Mouse (Mus musculus) urinary bladder, postnatal 14 days (tissue): ENCODE measurements around the gene Net1.
A peak's percentile ranks its signal among the peaks of the same experiment; 100 is the strongest.
"Not testable (repeated sequence)": the region's sequence is repeated elsewhere in the genome, so short reads cannot be mapped to it uniquely, and the experiment has no call there.

Source experiments
- DNase-seq: peaks from one replicate; pipeline ENCODE4 v3.0.0; 2021; ENCODE audit warnings: low spot score

Gene Net1

DNA sequence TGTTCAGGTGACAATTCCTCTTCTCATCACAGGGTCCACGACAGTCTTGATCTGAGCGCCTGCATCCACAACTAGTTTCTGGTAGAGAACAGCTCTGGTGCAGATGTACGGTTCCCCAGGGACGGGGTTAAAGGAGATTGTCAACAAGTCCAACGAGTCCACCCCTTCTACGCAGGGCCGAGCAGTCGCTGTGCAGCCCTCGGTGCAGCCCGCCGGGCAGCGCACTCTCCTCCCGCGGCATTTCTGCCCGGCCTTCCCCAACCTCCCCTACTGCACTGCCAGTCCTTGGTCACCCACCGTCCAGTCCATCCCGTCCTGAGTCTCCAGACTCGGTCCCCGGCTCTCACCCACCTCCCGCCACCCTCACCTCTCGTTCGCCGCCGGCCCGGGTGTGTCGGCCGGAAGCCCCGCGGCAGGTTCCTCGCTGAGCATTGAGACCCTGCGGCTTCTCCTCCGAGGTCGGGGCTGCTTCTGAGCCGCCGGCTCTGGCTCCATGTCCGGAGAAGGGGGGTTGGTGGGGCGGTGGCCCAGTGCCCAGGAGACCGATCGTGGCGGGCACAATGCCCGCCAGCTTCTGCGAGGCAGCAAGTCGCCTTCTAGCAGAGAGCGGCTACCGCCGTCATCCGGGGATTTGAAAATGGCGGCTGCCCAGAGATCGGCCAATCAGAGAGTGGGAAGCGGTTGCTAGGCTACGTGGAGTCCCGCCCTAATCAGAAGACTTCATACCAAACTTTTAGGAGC is at the start of gene Net1, which contains the start of gene Tubal3:
Gene Net1 (minus strand): TSS at position 650 of the 741 bp plus-strand sequence.
Gene Tubal3 (plus strand): TSS at position 704 of the 741 bp plus-strand sequence.
- DNase-seq = peak; percentile 87

DNA sequence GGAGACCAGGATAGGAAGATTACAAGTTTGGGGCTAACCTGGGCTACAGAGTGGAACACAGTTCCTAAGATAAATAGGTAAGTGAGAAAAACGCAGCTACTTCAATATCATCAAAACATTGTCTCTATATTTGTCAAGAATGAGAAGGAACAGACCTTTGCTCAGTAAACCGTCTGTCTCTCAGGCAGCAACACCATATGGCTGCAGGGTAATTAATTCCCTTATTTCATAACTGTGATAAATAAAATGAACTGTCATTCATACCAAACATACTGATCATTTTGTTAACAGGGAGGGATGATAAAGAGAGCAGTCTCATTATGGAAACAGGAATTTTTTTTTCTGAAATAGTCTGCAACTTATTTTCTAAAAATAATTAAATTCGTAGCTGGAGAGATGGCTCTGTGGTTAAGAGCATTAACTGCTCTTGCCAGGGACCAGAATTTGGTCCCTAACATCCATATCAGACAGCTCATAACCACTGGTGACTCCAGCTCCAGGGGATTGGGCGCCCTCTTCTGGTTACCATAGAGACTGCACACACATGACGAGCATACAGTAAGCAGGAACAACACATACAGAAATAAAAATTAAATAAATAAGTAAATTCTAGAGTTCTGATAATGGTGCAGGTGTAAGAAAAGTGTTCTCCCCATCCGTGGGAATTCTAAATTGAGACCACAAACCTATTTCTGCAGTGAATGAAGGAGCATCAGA is 33.3 kb upstream of the Net1 start:
- no peak for DNase-seq

DNA sequence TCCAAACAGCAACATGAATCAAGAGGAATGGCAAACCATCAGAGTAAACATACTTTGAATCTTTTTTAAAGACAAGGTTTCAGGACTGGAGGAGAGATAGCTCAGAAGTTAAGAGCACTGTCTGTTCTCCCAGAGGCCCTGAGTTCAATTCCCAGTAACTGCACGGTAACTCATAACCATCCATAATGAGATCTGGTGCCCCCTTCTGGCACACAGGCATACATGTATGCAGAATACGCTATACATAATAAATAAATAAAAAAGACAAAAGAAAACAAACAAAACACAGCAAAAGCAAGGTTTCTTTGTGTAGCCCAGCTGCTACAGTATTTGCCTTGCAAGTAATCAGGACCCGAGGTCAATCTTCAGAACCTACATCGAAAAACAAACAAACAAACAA is 31.5 kb upstream of the Net1 start:
- no peak for DNase-seq

DNA sequence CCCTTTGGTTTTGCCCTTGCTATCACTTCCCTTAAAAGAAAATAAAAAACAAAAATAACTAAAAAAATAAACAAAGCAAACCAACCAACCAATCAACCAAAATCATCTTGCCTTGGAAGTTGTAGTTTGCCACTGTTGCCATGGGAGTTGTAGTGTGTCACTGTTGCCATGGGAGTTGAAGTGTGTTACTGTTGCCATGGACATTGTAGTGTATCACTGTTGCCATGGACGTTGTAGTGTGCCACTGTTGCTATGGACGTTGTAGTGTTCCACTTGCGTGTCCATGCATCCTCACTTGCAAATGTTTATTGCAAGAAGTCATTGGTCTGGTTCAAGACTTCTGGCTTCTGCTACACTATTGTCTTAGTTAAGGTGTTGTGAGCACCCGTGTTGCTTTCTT is 29.2 kb upstream of the Net1 start:
- no peak for DNase-seq

DNA sequence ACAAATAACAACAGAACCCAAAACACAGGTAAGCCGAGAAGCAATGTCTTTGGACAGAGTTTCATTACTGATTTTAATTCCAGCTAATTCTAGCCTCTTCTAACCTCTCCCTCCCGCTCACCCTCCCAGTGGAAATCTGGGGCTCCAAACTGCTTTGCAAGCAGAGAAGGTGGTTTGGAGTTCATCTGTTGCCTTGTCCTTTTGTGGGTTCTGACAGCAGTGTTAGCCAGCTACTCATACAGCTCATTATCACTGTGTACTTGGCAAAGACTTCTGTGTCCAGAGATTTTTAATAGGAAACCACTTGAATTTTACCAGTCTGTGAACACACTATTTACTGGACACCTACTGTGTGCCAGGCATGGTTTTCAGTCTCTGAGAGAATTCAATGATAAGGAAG is 27.2 kb upstream of the Net1 start, which contains the start of gene Ucn3:
Gene Ucn3 (minus strand): TSS at position 101 of the 400 bp plus-strand sequence.
- no peak for DNase-seq

DNA sequence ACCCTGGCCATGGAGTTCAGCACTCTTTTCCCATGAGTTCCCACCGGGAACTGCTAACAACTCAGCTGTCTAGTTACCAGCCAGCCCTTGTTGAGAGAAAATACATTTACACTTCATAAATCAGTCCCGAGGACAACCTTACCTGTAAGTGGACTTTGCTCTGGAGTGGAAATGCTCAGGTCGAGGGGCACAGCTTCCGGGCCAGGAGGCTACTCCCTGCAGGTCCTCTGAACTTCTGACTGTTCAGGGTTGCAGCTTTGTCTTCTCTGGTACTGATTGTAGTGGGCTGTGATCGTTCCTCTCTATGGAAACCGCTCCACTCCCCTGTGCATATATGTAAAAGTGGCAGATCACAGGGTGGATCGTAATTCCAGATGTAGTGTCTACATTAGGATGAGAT is 26.7 kb upstream of the Net1 start:
- DNase-seq = no peak

DNA sequence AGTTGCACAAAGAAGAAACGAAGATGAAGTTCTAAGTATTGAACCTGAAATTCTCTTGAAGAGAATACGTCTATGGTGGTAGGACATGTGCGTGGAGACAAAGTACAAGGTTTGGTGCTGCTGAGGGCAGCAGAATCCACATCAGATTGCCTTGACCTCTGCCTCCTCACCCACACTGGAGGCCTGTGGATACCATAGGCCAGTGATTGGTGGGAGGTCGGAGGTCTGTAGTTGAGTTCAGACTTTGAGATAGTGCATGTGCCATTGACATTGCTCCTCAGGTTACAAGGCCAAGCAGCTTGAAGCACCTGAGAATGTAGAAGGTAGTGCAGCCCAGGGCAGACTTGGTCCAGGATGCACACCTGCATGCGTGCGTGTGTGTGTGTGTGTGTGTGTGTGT is 8.0 kb upstream of the Net1 start:
- no peak for DNase-seq

DNA sequence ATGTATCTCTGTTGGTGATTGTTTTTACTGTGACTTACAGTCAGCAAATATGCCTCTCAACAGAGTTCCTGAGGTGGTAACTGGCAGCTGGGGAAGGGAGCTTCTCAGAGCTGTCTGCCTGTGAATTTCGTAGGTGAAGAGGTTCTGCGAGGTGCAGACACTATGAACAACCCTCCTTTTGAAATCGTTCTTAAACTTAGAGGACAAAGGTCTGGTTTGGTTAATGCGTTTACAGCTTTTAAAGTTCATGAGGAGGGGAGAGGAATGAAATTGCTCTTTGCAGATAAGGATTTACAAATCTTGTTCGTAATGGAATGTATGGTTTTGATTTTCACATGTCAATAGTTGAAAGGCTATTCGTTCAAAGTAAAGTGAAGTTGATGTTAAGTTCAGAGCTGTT is 7.6 kb upstream of the Net1 start:
- DNase-seq = no peak

DNA sequence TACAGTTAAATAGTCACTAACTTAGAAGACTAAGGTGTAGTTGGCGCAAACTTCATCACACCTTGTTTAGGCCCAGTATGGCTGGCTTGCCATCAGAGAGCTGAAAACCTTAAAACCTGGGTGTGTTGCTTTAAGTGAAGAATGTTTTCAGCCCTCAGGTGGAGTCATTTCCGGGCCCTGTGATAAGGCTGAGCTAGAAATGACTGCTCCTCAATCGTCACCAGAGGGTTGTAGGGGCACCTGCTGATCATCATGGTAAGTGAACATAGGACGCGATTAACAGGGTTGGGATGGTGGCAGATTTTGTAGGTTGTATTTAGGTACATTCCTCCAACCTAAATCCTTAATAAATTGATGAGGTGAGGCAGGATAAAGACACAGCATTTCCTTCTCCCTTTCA is 6.5 kb upstream of the Net1 start:
- DNase-seq = no peak

DNA sequence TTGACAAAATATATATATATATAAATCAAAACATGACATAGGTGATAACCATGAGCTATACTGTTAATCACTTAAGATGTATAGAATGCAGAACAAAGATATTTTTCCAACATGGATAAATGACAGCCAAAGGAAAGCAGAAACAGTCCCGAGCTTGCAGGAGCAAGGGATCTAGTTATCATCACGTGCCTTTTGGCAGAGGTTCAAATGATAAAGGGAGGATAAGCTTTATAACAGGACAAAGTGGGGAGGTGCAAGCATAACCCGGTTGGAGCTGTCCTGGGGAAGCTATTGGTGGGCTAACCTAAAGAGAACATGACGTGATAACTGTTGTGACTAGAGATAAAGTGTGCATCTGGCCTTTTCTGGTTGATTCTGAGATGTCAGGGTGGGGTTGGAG is 4.5 kb downstream of the Net1 start:
- DNase-seq = no peak

DNA sequence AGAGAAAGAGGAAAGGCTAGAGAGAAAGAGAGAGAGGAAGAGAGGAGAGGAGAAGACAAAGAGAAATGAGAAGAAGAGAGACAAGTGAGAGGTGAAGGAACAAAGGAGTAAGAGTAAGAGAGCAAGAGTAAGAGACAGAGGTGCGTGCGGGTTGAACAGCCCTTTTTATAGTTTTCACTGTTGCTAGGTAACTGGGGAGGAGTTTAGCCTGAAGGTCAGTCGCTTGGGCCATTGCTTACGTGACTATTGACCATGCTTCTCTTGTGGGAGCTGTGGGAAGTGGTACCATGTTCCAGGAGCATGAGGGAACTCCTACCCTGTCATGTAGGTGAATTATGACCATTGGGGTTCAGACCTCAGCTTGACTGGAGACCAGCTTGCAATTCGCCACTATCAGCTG is 7.7 kb downstream of the Net1 start:
- DNase-seq = no peak

DNA sequence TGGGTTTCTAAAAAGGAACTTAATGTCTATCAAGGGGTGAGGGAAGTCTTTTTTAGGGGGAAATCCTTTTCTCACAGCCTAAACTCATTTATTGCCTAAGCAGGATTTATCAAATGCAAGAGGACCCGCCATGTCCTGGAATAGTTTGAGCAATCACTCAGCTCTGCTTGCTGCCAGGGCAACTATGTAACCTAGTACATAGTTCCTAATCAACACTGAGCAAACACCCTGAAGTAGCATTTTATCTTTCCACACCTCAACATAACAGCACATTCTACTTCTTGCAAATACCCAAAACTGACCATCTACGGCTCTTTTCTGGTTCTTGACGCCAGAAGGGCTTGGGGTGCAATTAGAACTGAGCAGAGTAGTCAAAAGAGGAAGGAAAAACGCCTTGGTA is 9.8 kb downstream of the Net1 start:
- DNase-seq = no peak

DNA sequence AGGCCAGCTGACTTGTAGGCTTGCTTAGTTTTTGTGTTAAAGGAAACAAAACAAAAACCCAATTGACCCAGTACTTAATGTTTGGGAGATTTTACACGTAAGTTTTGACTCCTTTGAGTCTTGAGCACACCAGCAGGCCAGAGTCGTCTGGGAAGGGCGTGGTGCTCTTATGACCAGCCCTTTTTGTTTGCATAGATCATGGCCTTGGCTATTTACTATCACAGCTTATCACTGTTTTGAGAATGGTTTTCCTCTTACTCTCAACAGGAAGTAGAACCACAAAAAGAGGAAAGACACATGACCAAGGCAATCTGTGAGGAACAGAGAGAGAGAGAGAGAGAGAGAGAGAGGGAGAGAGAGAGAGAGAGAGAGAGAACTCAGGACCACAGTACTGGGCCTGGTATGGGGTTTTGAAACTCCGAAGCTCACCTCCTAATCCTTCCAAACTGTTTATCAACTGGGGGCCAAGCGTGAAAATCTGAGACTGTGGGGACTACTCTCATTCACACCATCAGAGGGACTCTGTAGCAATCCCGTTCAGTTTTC is 10.8 kb downstream of the Net1 start:
- DNase-seq = no peak

DNA sequence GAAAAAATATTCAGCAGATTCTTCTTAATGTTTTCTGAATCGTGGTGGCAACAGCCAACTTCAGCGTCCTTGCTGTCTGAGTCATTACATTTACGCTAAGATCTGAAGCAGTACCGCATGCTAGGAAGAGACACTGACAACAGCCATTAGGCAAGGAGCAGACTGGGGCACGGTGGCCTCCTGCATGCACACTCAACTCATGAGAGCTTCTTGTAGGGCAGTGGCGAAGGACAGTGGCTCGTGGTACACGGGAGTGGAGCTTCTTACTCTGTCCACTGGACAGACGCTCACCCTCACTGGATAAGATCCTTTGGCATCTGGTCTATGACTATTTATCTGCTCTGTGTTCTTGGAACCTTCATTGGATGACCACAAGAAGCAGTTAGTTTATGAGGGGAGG is 18.7 kb downstream of the Net1 start:
- DNase-seq = no peak

DNA sequence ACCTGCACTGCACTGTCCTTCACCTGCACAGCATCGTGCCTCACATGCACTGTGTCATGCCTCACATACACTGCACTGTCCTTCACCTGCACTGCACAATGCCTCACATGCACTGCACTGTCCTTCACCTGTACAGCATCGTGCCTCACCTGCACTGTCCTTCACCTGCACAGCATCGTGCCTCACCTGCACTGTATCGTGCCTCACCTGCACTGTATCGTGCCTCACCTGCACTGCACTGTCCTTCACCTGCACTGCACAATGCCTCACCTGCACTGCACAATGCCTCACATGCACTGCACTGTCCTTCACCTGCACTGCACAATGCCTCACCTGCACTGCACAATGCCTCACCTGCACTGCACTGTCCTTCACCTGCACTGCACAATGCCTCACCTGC is 19.8 kb downstream of the Net1 start:
- not testable (repeated sequence) for DNase-seq

DNA sequence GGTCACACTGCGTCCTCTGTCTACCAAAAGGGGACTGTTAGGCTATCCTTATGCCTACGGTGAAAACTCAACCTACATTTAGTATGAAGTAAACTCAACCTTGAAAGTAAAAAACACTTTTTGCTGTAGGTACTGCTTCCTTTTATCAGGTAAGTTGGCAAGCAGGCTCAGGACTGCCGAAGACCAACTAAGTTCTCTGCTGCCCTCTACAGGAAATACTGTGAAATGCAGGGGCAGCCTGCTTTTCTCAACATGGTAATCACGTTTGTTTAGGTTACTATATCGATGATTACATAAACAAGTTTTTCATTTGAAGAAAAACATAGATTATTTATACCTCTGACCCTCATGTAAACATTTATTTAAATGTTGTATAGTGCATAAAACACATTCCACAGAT is 21.1 kb downstream of the Net1 start:
- peak; percentile 79 for DNase-seq

DNA sequence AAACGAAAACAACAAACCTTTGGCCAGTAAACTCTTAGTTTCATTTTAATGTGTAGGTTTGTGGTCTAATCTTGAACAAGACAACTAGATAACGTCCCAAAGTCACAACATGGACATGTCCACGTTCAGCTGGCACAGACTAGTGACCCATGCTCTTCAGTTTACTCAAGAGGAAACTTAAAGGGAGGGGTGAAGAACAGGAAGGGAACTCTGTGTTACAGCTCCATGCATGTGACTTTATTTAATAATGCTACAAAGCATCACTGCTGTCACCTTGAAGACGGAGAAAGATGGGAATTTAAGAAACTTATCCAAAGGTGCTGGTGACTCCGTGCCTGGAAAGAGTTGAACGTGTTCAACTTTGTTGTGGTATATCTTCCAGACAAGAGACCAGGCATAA is 22.0 kb downstream of the Net1 start:
- no peak for DNase-seq

DNA sequence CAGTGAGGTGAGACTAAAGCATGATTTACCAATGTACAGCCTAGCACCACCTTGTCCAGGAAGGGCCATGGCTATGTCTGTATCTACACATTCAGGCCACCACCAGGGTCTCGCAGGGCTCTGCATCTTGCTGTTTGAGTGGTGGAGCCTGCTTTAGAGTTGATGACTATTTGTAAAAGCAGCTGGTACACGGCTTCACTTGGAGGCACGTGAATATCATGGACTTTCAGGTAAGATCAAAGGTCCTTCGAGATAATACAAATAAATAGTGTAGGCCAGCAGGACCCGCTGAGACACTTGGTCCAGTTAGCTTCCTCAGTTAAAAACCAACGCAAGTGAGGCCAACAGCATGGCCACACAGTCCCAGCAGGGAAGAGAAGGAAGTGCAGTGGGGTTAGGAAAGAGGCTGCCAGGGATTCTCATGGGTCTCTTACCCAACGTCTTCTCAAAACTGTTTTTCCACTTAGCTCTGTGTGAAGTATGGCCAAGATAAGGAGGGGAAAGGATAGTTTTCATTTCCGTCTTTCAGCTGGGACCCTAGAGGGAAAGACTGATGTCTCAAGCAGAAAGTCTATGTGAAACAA is 22.5 kb downstream of the Net1 start:
- DNase-seq = no peak

DNA sequence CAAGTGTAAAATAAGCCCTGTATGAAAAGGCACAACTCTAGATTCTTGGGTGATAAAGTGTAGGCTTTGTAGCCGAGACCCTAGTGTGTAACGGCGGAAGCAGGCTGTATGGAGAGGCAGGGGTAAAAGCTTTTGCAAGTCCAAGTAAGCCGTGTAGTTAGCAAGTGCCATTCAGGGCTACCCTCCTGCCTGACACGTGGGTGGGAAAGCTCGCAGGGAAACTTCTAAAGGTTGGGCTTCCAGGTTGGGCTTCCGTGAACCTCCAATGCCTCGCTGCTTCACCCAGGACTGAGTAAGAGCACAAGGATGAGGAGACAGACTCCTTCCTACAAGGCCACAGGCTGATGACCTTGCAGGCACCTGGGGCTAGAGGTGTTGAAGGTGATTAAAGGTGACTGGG is 23.5 kb downstream of the Net1 start:
- no peak for DNase-seq

DNA sequence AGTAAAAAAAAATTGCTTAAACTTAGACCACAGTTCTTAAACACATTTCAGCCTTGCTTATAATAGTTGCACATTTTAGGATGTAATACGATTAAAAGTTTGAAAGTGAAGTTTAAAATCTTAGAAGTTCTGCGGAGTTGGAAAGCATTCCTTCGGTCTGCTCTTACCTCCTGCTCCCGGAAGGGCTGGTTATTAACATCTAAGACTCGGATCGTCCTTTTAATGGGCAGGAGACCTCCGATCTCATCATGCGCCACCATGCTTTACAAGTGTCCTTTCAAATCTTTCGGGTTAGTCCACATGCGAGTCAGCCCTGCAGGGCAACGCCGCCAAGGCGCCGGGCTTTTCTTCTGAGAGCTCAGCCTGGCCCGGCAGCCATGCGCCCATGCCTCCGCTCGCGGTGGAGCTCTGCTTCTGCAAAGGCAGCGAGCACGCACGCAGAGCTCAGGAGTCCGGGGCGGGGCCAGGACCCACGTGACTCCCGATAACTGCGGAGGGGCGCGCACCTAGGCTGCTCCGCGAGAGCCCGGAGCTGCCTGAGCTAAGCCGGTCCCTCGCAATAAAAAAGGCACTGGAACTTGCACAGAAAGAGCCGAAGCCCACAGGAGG is 24.8 kb downstream of the Net1 start:
- DNase-seq = peak; percentile 94

DNA sequence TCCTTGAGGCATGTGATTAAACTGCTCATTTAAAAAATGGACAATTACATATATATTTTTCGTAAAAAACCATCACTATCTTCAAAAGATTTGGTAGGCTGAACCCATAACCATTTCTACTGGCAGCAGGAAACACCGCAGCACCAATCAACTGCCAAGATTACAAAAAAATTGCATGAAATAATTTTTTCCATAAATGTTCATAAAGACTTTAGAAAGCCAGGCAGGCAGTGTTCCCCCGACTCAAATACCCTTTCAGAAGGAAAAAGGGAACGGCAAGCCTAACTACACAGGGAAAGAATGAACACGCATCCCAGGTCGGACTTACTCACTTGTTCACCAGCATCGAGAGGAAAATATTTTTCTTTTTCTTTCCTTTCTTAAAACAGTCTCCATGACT is 25.4 kb downstream of the Net1 start:
- DNase-seq = no peak

DNA sequence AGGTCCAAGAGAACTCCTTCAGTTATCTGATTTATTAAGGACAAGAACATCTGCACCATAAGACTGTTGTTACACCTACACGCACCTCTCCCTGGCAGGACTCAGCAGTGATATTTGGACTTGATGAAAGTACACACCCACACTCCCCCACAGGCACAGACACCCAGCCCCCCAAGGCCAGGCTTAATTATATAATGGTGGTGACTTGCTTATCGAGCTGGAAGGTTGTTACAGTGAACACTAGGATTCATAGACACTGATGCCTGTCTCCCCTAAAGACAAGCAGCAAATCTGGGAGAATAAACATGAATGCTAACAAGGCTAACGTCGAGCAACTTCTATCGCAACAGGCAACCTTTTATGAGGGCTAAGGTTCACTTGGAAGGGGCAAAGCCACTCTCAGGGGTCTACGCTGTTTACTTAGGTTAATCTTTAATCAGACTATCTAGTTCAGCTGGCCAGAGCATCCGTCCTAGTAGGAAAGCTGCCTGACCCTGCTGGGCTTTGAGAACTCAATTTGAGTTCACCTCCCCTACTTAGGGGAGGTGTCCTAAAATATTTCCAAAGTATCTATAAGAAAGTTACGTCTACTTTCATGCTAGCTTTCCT is 26.4 kb downstream of the Net1 start:
- DNase-seq = no peak
